Mouse (Mus musculus) adrenal gland, postnatal 14 days (tissue): Measurements from ENCODE around the gene Szrd1. TPM values are rescaled to one million over a fixed set of nuclear protein-coding genes. Genes with fewer than 3 reads are reported as not detected.
A peak's percentile ranks its signal among the peaks of the same experiment; 100 is the strongest.

ENCODE experiments used
- DNase-seq: peaks from one replicate; pipeline ENCODE4 v3.0.0; 2021; ENCODE audit warnings: mixed read lengths
- total RNA-seq: library from RNA; stranded (reverse); gene quantifications from 2 replicates; pipeline ENCODE4 v1.2.3, GENCODE M21; 2021

Gene Szrd1
- total RNA-seq, 1 experiment from 2014 or later: 107 TPM

GRCm38 (mm10) chr4:141067516-141068046 is 72.0 kb downstream of the Szrd1 start:
- DNase-seq: no peak

GRCm38 (mm10) chr4:141066709-141067515 is 72.7 kb downstream of the Szrd1 start:
- peak; percentile 39 for DNase-seq

GRCm38 (mm10) chr4:141065123-141065522 is 74.5 kb downstream of the Szrd1 start:
- DNase-seq: peak; percentile 92

GRCm38 (mm10) chr4:141064104-141064659 is 75.4 kb downstream of the Szrd1 start:
- no peak for DNase-seq

Other genes starting within 250 kb of the Szrd1 start
- gene Padi2, start 233.4 kb downstream of the Szrd1 start, total RNA-seq: 1.3 and 1.9 TPM in 2 replicates
- 699 and 754 TPM in 2 replicates for gene Sdhb, start 178.6 kb downstream of the Szrd1 start, total RNA-seq
- 28.7 and 37.1 TPM in 2 replicates for gene Atp13a2, start 152.9 kb downstream of the Szrd1 start, total RNA-seq
- gene Mfap2, start 129.4 kb downstream of the Szrd1 start, total RNA-seq: 26.0 and 28.6 TPM in 2 replicates
- gene Crocc, start 79.2 kb downstream of the Szrd1 start, total RNA-seq: 7.1 and 9.8 TPM in 2 replicates
- 45.5 and 56.4 TPM in 2 replicates for gene Necap2, start 61.4 kb downstream of the Szrd1 start, total RNA-seq
- not detected in 2 replicates for gene Spata21, start 51.4 kb downstream of the Szrd1 start, total RNA-seq
- gene Fbxo42, start 8.1 kb upstream of the Szrd1 start, total RNA-seq: 21.7 and 23.5 TPM in 2 replicates
- 1.1 and 1.8 TPM in 2 replicates for gene Rsg1, start 74.2 kb upstream of the Szrd1 start, total RNA-seq
- gene Arhgef19, start 99.7 kb upstream of the Szrd1 start, total RNA-seq: 35.9 and 36.8 TPM in 2 replicates
- 18.8 and 19.4 TPM in 2 replicates for gene Epha2, start 161.5 kb upstream of the Szrd1 start, total RNA-seq
- 11.0 and 16.9 TPM in 2 replicates for gene Fam131c, start 228.4 kb upstream of the Szrd1 start, total RNA-seq